Mouse (Mus musculus) lung, postnatal 0 days (tissue): ENCODE results near the gene Gm17349.

Source experiments
- CTCF ChIP-seq: IDR thresholded peaks from 2 replicates; pipeline ENCODE4 v1.5.1; 2016; ENCODE audit warnings: antibody characterized with exemption, mild to moderate bottlenecking
- EP300 ChIP-seq: IDR thresholded peaks from 2 replicates; pipeline ENCODE4 v1.6.1; 2016; ENCODE audit warnings: antibody characterized with exemption, mild to moderate bottlenecking, control low read depth

GRCm38 (mm10) chr15:99715361-99715865, 10.1 kb upstream of the Gm17349 start:
- TF ChIP-seq CTCF (no peak), EP300 (no peak)
